Mouse (Mus musculus): Measurements from ENCODE around the gene Vim. TPM values are rescaled to one million over a fixed set of nuclear protein-coding genes. Genes with fewer than 3 reads are reported as not detected.
"Not testable (repeated sequence)": the region's sequence is repeated elsewhere in the genome, so short reads cannot be mapped to it uniquely, and the experiment has no call there.

Vim gene
- total RNA-seq, 2 experiments from 2014 or later: 573 to 685 TPM

DNA sequence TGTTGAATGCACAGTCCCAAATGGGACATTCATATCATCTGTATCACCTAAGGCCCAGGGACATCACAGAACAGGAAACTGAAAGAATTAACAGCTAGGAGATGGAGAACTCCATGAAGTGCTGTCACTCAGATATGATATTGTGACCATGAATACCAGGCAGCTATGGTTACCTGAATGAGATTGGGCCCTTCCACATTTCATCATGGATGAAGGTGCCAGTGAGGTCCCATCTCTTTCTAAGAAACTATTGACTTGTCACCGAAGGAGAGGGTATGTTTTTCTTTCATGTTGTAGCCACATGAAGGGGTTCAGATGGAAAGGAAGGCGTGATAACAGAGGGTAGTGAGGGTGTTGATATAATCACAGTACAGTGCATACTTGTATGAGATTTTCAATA, 13.3 kb upstream of the Vim start:
- DNase-seq: no peak

- DNase-seq: no peak
Observed at GRCm38 (mm10) chr2:13570122-13570521, 3.6 kb upstream of the Vim start.

- DNase-seq: no peak
Observed at GRCm38 (mm10) chr2:13572101-13572553, 1.6 kb upstream of the Vim start.

DNA sequence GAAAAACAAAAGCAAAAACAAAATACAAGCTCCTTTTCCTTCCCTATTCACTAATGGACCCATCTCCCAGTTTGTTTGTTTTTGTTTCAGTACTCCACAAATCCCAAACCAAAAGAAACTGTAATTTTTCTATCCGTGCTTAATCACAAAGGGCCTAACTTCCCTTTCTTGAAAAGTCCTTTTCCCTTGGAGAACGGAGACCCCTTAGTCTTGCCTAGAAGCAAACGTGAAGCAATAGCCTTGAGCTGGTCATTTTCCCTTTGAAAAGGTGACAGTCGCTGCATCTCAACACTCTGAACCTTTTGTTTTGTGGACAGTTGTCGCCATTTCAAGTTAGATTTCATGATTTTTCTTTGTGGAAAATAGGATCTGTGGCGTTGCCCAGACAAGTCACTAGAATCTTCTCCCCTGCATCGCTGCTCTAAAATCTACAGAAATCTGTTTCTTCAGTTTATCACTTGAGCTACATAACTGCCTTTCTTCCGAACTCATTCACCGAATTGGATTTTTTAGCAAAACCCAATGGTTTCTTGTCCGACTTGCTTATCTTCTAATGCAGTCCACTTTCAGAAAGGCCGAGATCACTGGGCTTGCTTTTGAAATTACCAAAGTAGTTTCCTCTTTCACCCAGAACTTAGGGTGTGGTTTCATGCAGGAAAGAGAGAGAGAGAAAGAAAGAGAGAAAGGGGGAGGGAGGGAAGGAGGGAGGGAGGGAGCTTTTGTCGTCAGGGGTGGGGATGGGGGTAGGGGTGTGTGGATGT, 900 bp upstream of the Vim start:
- DNase-seq: no peak

- peak; percentile 75 for DNase-seq
Observed at GRCm38 (mm10) chr2:13574066-13574800, 506 bp downstream of the Vim start.

DNA sequence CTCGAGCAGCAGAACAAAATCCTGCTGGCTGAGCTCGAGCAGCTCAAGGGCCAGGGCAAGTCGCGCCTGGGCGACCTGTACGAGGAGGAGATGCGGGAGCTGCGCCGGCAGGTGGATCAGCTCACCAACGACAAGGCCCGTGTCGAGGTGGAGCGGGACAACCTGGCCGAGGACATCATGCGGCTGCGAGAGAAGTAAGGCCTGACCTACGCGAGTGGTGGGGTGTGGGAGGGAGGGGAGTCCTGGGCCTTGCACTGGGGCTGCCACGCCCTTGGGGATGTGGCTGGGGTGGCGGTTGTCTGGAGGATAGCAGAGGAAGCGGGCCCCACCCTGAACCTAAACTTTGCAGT, 1.0 kb downstream of the Vim start:
- peak; percentile 41 for DNase-seq

DNA sequence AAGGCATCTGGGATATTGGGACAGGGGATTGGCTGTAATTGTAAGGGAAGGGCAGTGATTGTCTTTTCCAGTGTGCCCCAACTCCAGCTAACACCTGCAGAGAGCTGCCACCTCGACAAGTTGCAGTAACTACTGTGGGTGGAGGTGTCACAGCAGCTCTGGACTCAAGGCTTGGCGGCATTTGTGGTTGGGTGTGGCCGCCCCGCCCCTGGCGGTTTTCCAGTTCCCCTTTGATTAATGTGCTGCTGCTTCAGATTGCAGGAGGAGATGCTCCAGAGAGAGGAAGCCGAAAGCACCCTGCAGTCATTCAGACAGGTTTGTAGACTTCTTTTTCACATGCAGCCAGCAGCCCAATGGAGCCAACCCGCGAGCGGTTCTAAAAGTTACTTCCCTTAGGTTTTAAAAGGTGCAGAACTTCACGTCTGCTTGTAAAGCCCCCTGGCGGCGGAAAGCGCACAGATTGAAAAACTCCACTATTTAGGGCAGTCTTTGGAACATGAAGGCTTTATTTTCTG, 1.6 kb downstream of the Vim start:
- DNase-seq: peak; percentile 77

DNA sequence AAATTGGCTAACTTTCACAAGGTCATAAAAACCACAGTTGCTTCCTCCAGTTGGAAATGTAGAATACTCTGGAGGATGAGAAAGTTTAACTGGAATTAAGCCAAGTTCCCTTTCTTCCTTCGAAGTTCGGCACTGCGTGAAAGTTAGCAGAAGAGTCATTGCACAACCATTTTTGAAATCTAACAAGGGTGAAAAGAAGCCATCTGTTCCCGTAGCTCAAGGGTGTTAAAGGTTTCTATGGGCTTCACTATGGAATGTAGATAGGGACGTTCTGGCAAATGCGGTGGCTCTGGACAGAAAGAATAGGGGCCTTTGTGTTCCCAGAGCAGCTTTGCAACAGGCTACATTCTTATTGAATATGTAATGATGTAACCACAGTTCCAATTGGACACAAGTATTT, 2.2 kb downstream of the Vim start:
- DNase-seq: no peak

GRCm38 (mm10) chr2:13577399-13577798, 3.7 kb downstream of the Vim start:
- DNase-seq: no peak

- no peak for DNase-seq
Observed at GRCm38 (mm10) chr2:13578473-13579152, 4.9 kb downstream of the Vim start.

GRCm38 (mm10) chr2:13579315-13579714, 5.6 kb downstream of the Vim start:
- DNase-seq: no peak

GRCm38 (mm10) chr2:13579991-13580390, 6.3 kb downstream of the Vim start:
- DNase-seq: no peak

GRCm38 (mm10) chr2:13582184-13582583, 8.5 kb downstream of the Vim start:
- no peak for DNase-seq

GRCm38 (mm10) chr2:13583746-13584145, 10.0 kb downstream of the Vim start:
- not testable (repeated sequence) for DNase-seq

- no peak for DNase-seq
Observed at GRCm38 (mm10) chr2:13593328-13593727, 19.6 kb downstream of the Vim start.

DNA sequence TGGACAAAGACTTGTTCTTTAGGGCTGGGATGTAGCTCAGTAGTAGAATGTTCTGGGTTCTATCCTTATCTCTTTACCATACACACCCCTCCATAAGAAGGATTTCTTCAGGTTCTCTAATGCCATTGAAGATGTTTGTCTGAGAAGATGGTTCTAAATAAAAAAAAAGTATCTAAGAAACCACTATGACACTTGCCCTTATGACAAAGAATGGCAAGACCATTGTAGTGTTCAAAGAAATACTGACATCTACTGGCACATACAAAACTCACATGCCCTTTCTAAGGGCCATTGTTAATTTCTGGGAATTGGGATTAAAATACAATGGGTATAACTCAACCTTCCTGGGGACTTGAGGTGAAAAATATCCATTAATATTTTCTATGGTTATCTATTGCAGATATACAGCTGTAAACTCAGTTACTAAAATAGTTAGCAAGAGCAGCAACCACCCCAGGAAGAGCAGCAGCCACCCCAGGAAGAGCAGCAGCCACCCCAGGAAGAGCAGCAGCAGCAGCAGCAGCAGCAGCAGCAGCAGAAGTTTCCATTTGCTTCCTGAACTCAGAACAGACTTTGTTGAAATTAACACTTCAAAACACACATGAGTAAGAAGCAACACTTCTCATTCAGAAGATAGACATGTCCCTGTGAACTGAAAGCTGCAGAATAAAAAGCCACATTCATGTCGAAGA, 23.4 kb downstream of the Vim start:
- DNase-seq: no peak

GRCm38 (mm10) chr2:13598166-13598565, 24.4 kb downstream of the Vim start:
- DNase-seq: no peak

GRCm38 (mm10) chr2:13603093-13603492, 29.4 kb downstream of the Vim start:
- no peak for DNase-seq

- not testable (repeated sequence) for DNase-seq
Observed at GRCm38 (mm10) chr2:13603636-13604035, 29.9 kb downstream of the Vim start.

DNA sequence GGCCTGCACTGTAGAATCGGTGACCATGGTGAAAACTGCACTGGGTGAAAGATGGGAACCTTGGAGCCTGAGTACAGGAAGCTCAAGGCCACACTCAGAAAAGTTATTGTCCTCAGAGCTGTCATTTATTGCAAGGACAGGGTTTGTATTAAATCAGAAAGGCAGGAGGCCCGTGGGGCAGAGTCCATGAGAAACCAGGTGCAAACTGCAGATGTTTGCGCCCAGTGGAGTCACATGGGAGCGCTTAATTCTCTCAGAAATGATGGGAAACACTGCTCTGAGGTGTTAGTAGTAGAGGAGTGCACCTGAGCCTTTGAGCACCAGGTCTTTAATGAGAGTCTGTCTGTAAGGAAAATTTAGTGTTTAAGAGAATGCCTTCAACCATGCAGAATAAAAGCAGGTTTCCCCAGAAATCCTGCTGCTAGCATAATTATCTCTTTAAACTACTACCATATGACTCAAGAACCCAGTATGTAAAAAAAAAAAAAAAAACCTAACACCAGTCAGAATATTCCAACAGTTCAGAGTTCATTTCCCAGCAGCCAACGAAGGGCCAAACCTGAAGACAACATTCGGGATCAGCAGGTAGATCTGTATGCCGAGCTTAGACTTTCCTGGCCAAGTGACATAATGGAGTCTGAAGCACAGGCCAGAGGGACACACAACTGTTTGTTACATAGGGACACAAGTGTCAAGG, 56.6 kb downstream of the Vim start:
- DNase-seq: no peak

Measured in gastrocnemius, postnatal 10 days (tissue).